Mouse (Mus musculus): ENCODE measurements around the gene Gm17693.
"Not testable (repeated sequence)": the region's sequence is repeated elsewhere in the genome, so short reads cannot be mapped to it uniquely, and the experiment has no call there.

Gene Gm17693

DNA sequence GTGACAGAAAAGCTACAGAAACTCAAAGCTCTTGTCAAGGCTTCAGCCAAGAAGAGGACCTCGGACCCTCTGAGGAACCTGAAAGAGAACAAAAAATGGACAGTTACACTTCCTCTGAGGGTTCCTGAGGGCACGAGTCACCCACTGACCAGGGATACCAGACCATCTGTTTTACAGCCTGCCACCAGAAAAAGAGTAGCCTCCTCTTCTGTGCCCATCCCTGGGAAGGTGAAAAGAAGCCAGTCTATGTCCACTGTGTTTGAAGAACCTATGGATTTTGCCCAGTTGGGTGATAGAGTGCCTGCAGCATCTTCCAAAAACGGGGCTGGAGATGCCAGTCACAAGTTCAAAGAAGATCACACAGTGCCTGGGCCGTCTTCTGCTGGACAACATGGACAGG is at the start of gene Gm17693:
Gene Gm17693 (plus strand): TSS at position 301 of the 400 bp plus-strand sequence.
- not testable (repeated sequence) for DNase-seq
